Mouse (Mus musculus): ENCODE data around the gene Rpgrip1l.

DNA sequence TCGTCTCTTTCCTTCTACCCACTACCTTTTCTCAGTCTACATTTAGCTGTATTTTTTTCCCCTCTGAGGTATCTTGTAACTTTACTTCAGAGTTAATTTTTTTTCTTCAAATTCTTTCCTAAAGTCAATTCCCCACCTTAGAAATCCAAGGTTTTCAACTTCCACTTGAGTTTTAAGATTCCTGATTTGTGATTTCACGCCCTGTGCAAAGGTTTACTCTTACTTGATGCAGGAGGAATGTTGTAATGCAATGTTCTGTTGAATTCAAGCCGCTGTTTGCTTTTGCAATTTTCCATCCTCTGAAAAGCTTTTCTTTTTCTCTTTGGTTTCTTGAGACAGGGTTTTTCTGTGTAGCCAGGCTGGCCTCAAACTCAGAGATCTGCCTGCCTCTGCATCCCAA, 103.4 kb downstream of the Rpgrip1l start:
- TF ChIP-seq CTCF (IDR thresholded peaks at IDR 0.05; ENCODE audit: low read depth, low read length) (no peak), EP300 (IDR thresholded peaks at IDR 0.05; ENCODE audit: insufficient read depth, low read depth, low read length) (no peak), POLR2A (IDR thresholded peaks at IDR 0.05; ENCODE audit: insufficient read depth, low read length) (no peak)

Measured in ES-Bruce4 (cell line).